Mouse (Mus musculus) brown adipose tissue, adult 24 weeks (tissue): ENCODE measurements around the gene Chl1. TPM values are rescaled to one million over a fixed set of nuclear protein-coding genes. Genes with fewer than 3 reads are reported as not detected.

Experiments
- H3K27ac ChIP-seq: fragments of 200-500 bp; replicated peaks from 2 replicates; pipeline ENCODE4 v1.5.1; 2012; ENCODE audit warnings: low read depth, mild to moderate bottlenecking, low read length
- H3K4me1 ChIP-seq: fragments of 200-500 bp; 2 replicates; pipeline ENCODE4 v1.6.1; 2012; ENCODE audit warnings: low read length, mixed read lengths; ENCODE audit not compliant: control insufficient read depth, insufficient read depth, insufficient read length
- H3K4me3 ChIP-seq: fragments of 200-500 bp; 2 replicates; pipeline ENCODE4 v1.5.1; 2012; ENCODE audit warnings: low read depth, mild to moderate bottlenecking, low read length, moderate library complexity; ENCODE audit not compliant: insufficient read depth
- polyA plus RNA-seq: library from polyadenylated mRNA; stranded (reverse); fragments of >200 nt; gene quantifications from 2 replicates; pipeline ENCODE4 v1.2.4, GENCODE M21; 2012; ENCODE audit not compliant: missing spikeins, insufficient read depth, insufficient read length

Gene Chl1
- polyA plus RNA-seq, 1 experiment = 0.48 TPM

GRCm38 (mm10) chr6:103674332-103674731, 163.9 kb downstream of the Chl1 start:
- no peaks in the 10 kb centered on the region for H3K4me1 ChIP-seq
- H3K27ac ChIP-seq = no peak overlapping the region
- H3K4me3 ChIP-seq = no peak overlapping the region

DNA sequence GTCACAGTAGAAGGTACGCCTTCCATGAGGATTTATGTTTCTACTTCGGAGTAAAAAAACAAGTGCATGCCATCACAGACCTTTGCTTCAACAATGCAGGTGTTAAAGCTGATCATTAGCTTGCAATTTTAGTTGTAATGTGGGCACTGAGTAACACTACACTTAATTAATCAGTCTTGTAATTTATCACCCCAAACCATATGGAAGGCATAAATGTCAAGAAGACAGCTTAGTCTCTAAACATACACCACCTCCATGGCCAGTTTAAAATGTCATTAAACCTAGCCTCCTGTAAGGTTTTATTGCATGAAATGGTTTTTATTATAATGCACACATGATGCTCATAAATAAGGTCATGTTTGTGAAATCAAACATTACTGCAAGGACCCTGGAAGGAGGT, 164.8 kb downstream of the Chl1 start:
- H3K27ac ChIP-seq = no peak overlapping the region
- H3K4me3 ChIP-seq = no peak overlapping the region
- H3K4me1 ChIP-seq = no peaks in the 10 kb centered on the region

GRCm38 (mm10) chr6:103676664-103677063, 166.3 kb downstream of the Chl1 start:
- Histone ChIP-seq H3K4me1 (no peaks in the 10 kb centered on the region), H3K4me3 (no peak overlapping the region), H3K27ac (no peak overlapping the region)

GRCm38 (mm10) chr6:103677072-103677471, 166.7 kb downstream of the Chl1 start:
- H3K4me3 ChIP-seq = no peak overlapping the region
- H3K27ac ChIP-seq = no peak overlapping the region
- no peaks in the 10 kb centered on the region for H3K4me1 ChIP-seq

- Histone ChIP-seq H3K27ac (no peak overlapping the region), H3K4me3 (no peak overlapping the region), H3K4me1 (no peaks in the 10 kb centered on the region)
Measured at GRCm38 (mm10) chr6:103682854-103683574, 172.6 kb downstream of the Chl1 start.

GRCm38 (mm10) chr6:103692511-103692910, 182.1 kb downstream of the Chl1 start:
- no peaks in the 10 kb centered on the region for H3K4me1 ChIP-seq

DNA sequence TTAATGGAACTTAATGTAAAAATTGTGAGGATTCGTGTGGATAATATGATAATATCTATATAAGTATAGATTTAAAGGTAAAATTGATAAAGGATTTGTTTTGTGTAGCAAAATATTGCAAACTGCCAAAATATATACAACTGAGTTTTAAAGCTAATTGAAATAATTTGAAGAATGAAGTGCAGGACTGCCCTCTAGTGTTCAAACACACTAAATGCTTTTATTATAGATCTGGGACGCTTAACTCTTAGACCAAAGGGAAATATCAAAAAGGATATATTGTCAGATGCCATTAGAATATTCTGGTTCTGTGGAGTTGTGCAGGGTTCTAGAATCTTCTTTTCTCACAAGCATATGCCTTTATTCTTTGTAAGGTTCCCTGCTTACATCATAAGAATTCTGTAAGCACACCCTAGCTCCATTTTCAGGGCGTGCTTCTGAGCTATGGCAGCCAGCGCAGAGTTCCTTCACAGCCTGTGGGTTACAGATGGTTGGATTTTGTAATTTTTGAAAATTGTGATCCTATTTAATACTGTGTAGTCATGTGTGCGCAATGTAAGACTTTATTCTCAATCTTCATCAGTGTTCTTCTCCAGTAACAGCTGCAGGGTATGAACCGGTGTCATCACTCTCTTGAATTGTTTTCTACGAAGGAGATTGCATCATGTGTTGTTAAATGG, 187.1 kb downstream of the Chl1 start:
- Histone ChIP-seq H3K4me1 (no peaks in the 10 kb centered on the region), H3K4me3 (no peak overlapping the region), H3K27ac (no peak overlapping the region)

More at GRCm38 (mm10) chr6:103692511-103692910, 182.1 kb downstream of the Chl1 start:
- no peak overlapping the region for H3K27ac ChIP-seq
- H3K4me3 ChIP-seq = no peak overlapping the region

DNA sequence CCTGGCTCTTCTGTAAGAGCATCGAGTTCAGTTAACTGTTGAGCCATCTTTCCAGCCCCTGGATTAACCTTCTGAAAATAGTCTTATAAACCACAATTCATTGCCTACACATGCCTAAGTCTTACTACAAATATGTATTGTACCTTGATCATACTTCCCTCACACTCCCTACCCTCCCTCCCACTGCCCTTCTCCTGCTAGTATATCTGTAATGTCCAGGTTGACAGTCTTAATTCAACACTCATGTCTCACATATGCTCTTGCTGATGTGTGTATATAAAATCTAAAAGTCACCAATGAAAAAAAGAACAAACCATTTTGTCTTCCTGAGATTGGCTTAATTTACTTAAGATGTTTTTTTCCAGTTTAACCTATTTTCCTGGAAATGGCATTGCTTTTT, 189.1 kb downstream of the Chl1 start:
- Histone ChIP-seq H3K4me1 (no peaks in the 10 kb centered on the region), H3K4me3 (no peak overlapping the region), H3K27ac (no peak overlapping the region)

DNA sequence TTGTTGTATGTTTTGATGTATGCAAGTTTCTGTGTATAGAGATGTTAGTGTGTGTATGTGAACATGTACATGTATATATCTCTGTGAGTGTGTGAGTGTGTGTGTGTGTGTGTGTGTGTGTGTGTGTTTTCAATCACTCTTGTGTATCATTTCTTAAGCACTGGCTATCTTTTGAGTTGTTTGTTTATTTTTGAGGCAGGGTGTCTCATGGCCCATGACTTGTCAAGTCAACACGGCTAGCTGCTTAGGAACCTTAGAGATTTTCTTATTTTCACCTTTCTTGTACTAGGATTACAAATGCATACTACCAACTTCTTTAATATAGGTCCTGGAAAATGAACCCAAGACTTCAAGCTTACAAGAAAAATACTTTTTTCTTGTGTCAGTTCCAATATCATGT, 189.5 kb downstream of the Chl1 start:
- Histone ChIP-seq H3K27ac (no peak overlapping the region), H3K4me3 (no peak overlapping the region), H3K4me1 (no peaks in the 10 kb centered on the region)

GRCm38 (mm10) chr6:103700336-103700735, 189.9 kb downstream of the Chl1 start:
- Histone ChIP-seq H3K4me1 (no peaks in the 10 kb centered on the region), H3K27ac (no peak overlapping the region), H3K4me3 (no peak overlapping the region)

DNA sequence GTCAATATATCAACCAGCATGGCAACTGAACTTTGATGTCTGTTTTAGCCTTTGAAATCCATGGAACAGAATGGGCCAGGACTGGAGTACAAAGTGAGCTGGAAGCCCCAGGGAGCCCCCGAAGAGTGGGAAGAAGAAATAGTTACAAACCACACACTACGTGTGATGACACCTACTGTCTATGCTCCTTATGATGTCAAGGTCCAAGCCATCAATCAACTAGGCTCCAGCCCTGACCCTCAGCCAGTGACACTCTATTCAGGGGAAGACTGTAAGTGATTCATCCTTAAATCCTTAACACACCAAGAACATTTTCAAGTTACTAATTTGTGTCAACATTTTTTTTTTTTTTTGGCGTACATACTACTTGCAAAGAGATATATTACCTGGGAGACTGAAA, 196.0 kb downstream of the Chl1 start:
- no peaks in the 10 kb centered on the region for H3K4me1 ChIP-seq
- H3K27ac ChIP-seq = no peak overlapping the region
- no peak overlapping the region for H3K4me3 ChIP-seq

DNA sequence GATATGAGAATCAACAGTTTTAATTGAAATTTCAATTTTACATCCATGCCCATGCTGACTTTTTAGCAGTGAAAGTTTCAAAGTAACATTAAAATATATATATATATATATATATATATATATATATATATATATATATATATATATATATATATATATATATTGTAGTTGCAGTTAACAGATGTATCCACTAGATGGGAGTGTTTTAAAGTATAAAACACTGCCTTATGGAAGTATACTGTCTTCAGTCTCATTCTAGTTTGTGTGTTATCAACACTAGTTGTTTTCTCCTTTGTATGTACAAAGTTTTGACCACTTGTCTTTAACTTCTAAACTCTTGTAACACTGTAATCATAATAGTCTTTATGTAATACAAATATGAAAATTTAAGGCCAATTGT, 228.9 kb downstream of the Chl1 start:
- Histone ChIP-seq H3K4me1 (no peaks in the 10 kb centered on the region), H3K4me3 (no peak overlapping the region), H3K27ac (no peak overlapping the region)

GRCm38 (mm10) chr6:103742784-103743183, 232.4 kb downstream of the Chl1 start:
- no peak overlapping the region for H3K27ac ChIP-seq
- H3K4me1 ChIP-seq = no peaks in the 10 kb centered on the region

DNA sequence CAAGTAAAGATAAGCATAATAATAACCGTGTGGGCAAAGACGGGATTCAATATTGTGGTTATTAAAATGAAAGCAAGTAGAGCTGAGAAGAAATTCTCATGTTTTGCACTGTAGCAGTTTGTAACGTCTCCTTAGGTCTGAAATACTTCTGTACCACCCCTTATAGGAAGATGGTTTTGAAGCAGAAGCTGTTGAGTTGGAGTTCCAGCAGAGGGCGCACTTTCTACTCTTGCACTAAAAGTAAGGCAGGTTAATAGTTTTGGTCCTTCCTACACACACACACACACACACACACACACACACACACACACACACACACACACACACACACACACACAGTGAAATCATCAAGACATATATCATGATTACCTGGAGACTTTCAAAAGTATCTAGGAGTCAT, 235.7 kb downstream of the Chl1 start:
- Histone ChIP-seq H3K4me1 (no peaks in the 10 kb centered on the region), H3K27ac (no peak overlapping the region), H3K4me3 (no peak overlapping the region)

More at GRCm38 (mm10) chr6:103742784-103743183, 232.4 kb downstream of the Chl1 start:
- no peak overlapping the region for H3K4me3 ChIP-seq

- H3K27ac ChIP-seq = no peak overlapping the region
Measured at GRCm38 (mm10) chr6:103749122-103749773, 238.9 kb downstream of the Chl1 start.

More at GRCm38 (mm10) chr6:103749122-103749773, 238.9 kb downstream of the Chl1 start:
- Histone ChIP-seq H3K4me1 (no peaks in the 10 kb centered on the region), H3K4me3 (no peak overlapping the region)
